ENCODE assay signal across 22 mouse cellular contexts in the genomic region with DNA sequence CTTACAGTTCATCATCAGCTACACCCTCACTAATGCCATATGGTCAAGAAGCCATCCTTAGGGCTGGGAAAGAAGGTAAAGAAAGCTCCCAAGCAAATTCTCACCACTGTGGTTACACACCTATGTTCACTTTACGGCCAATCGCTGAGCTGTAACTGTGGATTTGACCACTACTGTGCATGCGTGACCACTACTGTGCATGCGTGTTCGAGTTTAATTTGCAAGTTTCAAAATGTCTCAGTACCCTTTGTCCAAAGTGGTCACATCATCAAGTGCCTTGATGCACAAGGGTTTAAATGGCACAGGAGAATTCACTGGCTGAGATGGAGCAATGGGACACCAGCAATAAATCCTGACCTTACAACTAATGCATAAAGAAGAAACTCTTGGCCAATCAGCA.
"Had no signal": no experiment of that assay in that cellular context is flagged by ENCODE, and none has a peak within 500 bp of the region (broad histone marks: within the 10 kb centered on the region; RNA-seq: fewer than 3 reads in every experiment).

No protein-coding gene starts in this region.

- H3K27ac ChIP-seq: liver, embryonic 15.5 days; lung, embryonic 15.5 days; macrophage; midbrain, embryonic 10.5 days; midbrain, embryonic 12.5 days; neural tube, embryonic 12.5 days; stomach, embryonic 15.5 days; stomach, postnatal 0 days had no signal

- H3K9me3 ChIP-seq: liver, embryonic 15.5 days; lung, embryonic 15.5 days; megakaryocyte, embryonic 14.5 days; midbrain, embryonic 10.5 days; midbrain, embryonic 12.5 days; neural tube, embryonic 12.5 days; stomach, embryonic 15.5 days had no signal

- H3K9ac ChIP-seq: liver, embryonic 15.5 days; liver, postnatal 0 days; lung, embryonic 15.5 days; midbrain, embryonic 12.5 days; neural tube, embryonic 12.5 days; stomach, embryonic 15.5 days had no signal

- H3K4me3 ChIP-seq: liver, embryonic 15.5 days; lung, embryonic 15.5 days; megakaryocyte, embryonic 14.5 days; midbrain, embryonic 10.5 days; midbrain, embryonic 12.5 days; neural tube, embryonic 12.5 days; stomach, embryonic 15.5 days had no signal

- H3K4me2 ChIP-seq: liver, embryonic 15.5 days; lung, embryonic 15.5 days; midbrain, embryonic 12.5 days; neural tube, embryonic 12.5 days; stomach, embryonic 15.5 days had no signal

- H3K4me1 ChIP-seq: liver, embryonic 15.5 days; lung, embryonic 15.5 days; megakaryocyte, embryonic 14.5 days; midbrain, embryonic 10.5 days; midbrain, embryonic 12.5 days; neural tube, embryonic 12.5 days; stomach, embryonic 15.5 days had no signal

- DNase-seq: liver, postnatal 0 days; lung, adult 2 months; lung, postnatal 14 days; lung, postnatal 36 days; midbrain, embryonic 14.5 days; retina, postnatal 1 day; right cerebral cortex, adult 18-20 months; right cerebral cortex, postnatal 25 days; right cerebral cortex, postnatal 4 days; thymus, adult 2 months; thymus, postnatal 36 days had no signal

- H3K27me3 ChIP-seq: liver, embryonic 15.5 days; lung, embryonic 15.5 days; midbrain, embryonic 12.5 days; neural tube, embryonic 12.5 days; stomach, embryonic 15.5 days had no signal

- ATAC-seq: liver, postnatal 0 days; lung, postnatal 0 days; midbrain, embryonic 16.5 days had no signal

- H3K36me3 ChIP-seq: liver, embryonic 15.5 days; lung, embryonic 15.5 days; midbrain, embryonic 10.5 days; midbrain, embryonic 12.5 days; neural tube, embryonic 12.5 days; stomach, embryonic 15.5 days had no signal
